Mouse (Mus musculus): ENCODE measurements around the gene Sectm1b.

DNA sequence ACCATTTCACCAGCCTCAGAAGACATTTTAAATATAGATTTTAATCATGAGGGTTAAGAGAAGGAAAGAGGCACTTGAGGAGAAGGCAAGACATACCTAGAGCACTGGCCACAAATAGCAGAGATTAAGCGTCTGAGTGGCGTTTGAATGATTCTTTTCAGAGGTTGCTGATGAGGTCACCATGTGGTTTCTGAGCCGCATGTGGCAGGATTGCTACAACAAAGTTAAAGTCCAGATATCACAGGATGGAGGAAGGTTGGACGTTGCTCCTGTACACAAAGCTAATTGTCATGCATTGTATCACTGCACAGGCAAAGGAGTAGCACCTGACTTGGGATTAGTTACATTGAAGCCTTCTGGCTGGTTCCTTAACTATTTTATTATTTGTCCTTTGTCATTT is 22.9 kb upstream of the Sectm1b start:
- no peak for TF ChIP-seq CTCF (IDR thresholded peaks at IDR 0.05; ENCODE audit: low read depth)
- TF ChIP-seq EP300 (IDR thresholded peaks at IDR 0.05; ENCODE audit: low read depth) = no peak

Measured in liver, embryonic 14.5 days (tissue).